Mouse (Mus musculus): ENCODE data around the gene Ptprj. TPM values are rescaled to one million over a fixed set of nuclear protein-coding genes. Genes with fewer than 3 reads are reported as not detected.

Ptprj gene
- total RNA-seq, 2 experiments from 2014 or later, result 72.8 to 78.4 TPM

Other genes starting within 250 kb of the Ptprj start
- gene Olfr1274-ps, start 182.0 kb downstream of the Ptprj start, total RNA-seq (2021), result not detected
- gene Nup160, start 96.6 kb upstream of the Ptprj start, total RNA-seq (2021), result 10 to 100 TPM; 20.4 to 21.5 TPM
- 10 to 100 TPM; 77.1 to 80.6 TPM for gene Fnbp4, start 164.7 kb upstream of the Ptprj start, total RNA-seq (2021)
- gene Agbl2, start 202.1 kb upstream of the Ptprj start, total RNA-seq (2021), result under 1 TPM; 0.28 to 0.32 TPM

Data from left cerebral cortex, postnatal 10 days (tissue).